Mouse (Mus musculus) kidney, postnatal 36 days (tissue): ENCODE results near the gene Mlst8.

Experiments
- DNase-seq, 2 experiments: peaks; one replicate each; pipeline ENCODE4 v3.0.0; 2021 to 2022; ENCODE audit warnings: mixed read lengths in 2 of 2

Mlst8 gene

DNA sequence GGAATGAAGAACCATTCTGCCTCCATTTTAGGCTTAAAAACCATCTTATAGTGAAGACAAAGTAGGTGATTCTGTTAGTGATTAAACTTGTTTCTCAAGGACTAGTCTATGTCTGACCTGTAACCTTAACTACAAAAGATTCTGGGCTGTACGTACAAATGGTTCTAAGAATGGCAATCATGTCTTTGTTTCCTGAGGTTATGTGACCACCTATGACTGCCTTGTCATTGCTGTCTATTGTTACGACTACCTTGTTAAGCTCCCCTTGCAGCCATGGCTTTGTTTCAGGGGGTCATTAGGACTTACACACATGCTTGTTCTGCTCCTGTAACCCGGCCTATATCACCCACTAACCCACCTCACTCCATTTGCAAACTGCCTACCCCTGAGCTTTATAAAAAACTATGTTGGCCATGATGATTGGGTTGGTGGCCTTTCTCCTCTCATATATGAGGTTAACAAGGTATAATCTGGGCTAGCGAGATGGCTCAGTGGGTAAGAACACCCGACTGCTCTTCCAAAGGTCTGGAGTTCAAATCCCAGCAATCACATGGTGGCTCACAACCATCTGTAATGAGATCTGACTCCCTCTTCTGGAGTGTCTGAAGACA, 10.1 kb downstream of the Mlst8 start:
- no peak for DNase-seq

GRCm38 (mm10) chr17:24463374-24464133, 15.3 kb downstream of the Mlst8 start:
- DNase-seq = peak; percentile 65

DNA sequence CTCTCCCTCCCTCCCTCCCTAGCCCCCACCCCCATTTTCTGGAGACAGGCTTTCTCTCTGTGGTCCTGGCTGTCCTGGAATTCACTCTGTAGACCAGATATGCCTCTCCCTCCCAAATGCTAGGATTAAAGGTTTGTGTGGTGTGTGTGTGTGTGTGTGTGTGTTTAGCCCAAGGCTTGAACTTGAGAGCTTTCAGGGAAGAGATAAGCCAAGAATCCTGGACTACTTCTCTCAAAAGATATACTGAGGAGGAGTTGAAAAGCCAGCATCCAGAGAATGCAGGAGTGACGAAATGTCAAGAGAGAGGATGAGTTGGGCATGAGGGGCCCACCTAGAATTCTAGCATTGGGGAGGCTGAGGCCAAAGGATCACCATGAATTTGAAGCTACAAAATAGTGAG, 15.9 kb downstream of the Mlst8 start:
- DNase-seq = no peak

DNA sequence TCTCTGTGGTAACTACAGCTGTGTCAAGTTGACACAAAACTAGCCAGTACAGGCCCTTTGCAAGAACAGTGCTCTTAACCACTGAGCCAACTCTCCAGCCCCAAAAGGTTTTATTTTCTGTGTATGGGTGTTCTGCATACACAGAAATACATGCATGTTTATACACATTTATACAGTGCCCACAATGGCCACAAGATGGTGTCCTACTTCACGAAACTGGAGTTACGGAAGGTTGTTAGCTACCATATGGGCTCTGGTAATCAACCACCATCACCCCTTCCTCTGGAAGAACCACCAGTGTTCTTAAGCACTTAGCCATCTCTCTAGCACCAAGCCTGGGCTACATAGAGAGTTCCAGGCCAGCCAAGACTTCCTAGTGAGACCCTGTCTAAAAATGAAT, 17.3 kb downstream of the Mlst8 start:
- DNase-seq = peak; percentile 49 to 66

DNA sequence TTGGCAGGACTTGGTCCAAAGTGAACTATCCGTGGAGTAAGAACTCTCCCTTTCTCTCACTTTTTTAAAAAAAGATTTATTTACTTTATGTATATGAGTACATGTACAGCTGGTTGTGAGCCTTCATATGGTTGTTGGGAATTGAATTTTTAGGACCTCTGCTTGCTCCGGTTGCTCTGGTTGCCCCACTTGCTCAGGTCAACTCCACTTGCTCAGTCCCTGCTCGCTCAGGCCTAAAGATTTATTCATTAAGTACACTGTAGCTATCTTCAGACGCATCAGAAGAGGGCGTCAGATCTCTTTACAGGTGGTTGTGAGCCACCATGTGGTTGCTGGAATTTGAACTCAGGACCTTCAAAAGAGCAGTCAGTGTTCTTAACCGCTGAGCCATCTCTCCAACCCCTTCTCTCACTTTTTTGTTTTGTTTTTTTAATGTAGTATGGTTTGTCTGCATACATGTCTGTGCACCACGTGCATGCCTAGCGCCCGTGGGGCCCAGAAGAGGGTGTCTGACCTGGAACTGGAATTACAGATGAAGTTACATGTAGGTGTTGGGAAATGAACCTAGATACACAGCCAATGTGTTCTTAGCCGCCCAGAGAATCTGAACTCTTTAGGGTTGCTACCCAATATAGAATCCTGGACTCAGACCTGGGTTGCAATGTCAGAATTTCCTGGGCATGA, 23.2 kb downstream of the Mlst8 start:
- DNase-seq = peak in 1 of 2 experiments; percentile 25

DNA sequence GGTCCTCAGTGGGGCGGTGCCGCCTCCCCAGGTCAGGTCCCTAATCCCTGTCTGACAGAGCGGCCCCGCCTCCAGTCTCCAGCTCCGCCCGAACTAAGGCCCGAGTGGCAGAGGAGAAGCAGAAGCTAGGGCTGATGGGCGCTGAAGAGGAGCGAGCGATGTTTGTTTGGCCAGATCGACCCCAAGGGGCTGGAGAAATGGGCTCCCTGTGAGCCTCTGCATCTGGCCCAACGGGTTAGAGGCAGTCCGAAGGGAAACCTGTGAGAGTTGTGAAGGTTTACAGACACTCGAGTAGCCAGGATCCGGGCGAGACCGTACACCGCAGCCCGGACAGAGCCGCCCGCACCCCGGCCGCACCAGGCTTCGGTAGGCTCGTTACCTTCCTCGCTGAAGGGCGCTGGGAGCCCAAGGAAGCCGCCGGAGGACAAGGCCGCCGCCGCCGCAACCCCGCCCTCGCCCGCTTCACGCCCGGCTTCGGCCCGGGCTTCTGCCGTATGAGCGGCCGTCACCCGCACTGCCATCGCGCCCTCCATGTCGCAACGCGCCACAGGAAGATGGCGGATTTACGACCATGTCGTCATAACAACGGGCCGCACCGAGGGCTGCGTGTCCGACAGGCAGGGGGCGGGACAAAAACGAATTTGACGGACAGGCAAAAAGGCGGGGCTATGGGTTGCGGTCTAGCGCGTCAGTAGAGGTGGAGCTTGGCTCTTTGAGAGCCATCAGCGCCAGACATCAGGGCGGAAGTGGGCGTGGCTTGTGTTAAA, 23.9 kb downstream of the Mlst8 start:
- peak; percentile 99 to 100 for DNase-seq

GRCm38 (mm10) chr17:24454218-24454755, 24.6 kb downstream of the Mlst8 start:
- no peak for DNase-seq

GRCm38 (mm10) chr17:24453372-24453771, 25.5 kb downstream of the Mlst8 start:
- DNase-seq = peak in 1 of 2 experiments; percentile 62

- no peak for DNase-seq
Measured at GRCm38 (mm10) chr17:24451220-24451619, 27.7 kb downstream of the Mlst8 start.

DNA sequence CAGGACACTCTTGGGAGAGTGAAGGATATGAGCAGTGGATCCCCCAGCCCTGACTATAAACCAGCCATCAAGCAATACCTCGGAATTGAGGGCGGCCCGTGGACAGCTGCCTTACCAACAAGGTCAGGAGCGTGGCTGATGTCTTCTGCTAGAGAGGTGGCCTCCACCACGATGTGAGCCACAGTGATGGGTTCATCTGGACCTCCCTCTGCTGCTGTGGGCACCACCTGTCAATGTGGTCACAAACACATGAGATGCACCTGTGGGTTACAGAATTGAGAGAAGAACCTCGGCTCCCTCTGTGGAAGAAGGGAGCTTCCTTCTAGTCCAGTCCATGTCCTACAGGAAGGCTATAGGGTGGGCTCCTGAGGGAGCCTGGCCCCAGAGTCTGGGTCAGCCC, 29.4 kb downstream of the Mlst8 start:
- no peak for DNase-seq

GRCm38 (mm10) chr17:24446590-24446989, 32.3 kb downstream of the Mlst8 start:
- no peak for DNase-seq

DNA sequence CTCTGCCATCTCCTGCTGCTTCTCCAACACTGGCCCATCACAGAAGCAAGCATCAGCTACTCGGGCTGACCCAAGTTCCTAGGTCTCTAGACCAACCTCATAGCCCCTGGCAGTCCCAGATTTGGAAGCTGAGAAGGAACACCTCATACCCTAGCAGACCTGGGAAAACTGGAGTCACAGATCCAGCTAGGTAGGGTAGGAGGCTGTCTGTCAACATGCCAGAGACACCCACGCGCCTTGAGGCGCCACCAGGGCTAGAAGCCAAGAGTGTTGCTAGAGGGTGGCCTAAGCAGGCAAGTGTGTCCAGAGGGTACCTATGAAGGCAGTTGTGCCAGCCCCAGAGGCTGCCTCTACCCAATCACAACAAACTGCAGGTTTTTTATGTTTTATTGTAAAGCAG, 35.5 kb downstream of the Mlst8 start:
- peak; percentile 34 to 54 for DNase-seq

GRCm38 (mm10) chr17:24442632-24443155, 36.2 kb downstream of the Mlst8 start, which contains the start of gene Dnase1l2:
Gene Dnase1l2 (minus strand): TSS chr17:24443105.
- no peak for DNase-seq

GRCm38 (mm10) chr17:24442107-24442506, 36.8 kb downstream of the Mlst8 start:
- no peak for DNase-seq

DNA sequence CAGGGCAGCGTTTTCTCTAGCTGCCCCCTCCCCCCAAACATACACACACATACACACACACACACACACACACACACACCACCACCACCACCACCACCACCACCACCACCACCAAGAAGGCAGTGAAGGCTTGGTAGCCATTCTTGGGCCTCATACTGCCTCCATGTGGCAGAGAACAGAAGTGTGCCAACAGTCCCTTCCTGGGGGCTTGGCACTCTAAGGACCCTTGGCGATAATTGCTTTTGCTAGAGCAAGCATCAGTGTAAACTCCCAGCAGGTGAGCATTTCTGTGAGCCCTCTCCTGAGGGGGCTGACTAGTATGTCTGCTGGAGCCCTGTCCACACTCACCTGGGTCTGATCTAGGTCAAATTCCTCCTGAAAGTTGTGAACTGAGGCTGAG, 37.7 kb downstream of the Mlst8 start:
- peak in 1 of 2 experiments; percentile 50 for DNase-seq

GRCm38 (mm10) chr17:24440377-24440776, 38.5 kb downstream of the Mlst8 start:
- DNase-seq = no peak

GRCm38 (mm10) chr17:24437016-24437415, 41.9 kb downstream of the Mlst8 start:
- peak; percentile 64 to 66 for DNase-seq

- DNase-seq = peak; percentile 60 to 81
Measured at GRCm38 (mm10) chr17:24429201-24429983, 49.5 kb downstream of the Mlst8 start.

- DNase-seq = peak; percentile 21 to 36
Measured at GRCm38 (mm10) chr17:24427170-24427557, 51.7 kb downstream of the Mlst8 start.

DNA sequence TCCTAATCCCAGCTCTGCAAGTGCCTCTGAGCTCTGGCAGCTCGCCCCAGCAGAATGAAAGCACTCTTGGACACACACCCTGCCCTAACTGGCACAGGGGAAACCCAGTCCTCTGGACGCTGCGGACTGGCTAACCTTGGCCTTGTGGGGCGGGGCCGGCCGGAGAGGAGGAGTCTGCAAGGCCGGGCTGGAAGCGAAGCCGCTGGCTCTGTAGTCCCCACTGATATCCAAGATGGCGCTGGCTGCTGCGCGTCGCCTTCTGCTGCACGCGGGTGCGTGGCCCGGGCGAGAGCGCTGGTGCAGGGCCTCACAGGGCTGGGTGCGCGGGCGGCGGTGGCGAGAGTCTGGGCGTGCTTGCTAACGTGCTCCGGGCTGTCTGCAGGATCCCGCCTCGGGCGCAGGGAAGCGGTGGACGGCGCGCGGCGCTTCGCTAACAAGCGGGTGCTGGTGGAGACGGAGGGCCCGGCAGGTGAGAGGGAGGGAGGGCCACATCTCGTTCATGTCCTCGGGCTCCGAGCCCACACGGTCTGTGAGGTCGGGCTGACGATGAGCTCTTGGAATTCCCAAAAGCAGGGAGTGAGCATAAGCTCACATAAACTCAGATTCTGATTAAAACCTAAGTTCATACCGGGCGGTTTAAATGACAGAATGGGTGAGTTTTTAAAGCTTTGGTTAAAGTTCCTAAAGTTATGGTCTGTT, 52.3 kb downstream of the Mlst8 start, which contains the start of gene Eci1:
TSS of gene Eci1 (plus strand) at position 171 of the 699 bp plus-strand sequence.
- peak; percentile 98 to 99 for DNase-seq

DNA sequence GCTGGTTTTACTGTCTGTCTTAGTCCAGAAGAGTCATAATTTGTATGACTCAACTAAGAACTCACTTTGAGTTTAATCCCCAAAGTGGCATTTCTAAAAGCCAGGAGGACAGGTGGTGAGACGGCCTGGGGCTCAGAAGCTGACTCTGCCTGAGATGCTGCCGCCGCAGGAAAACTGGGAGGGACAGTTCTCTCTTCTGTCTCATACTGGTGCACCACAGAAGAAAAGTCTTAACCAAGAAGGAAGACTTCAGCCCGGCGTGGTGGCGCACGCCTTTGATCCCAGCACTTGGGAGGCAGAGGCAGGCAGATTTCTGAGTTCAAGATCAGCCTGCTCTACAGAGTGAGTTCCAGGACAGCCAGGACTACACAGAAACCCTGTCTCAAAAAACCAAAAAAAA, 53.0 kb downstream of the Mlst8 start:
- DNase-seq = no peak
